Mouse (Mus musculus) heart, postnatal 0 days (tissue): ENCODE measurements around the gene Borcs7.

Source experiments
- CTCF ChIP-seq: IDR thresholded peaks from 2 replicates; pipeline ENCODE4 v1.5.1; 2016; ENCODE audit warnings: antibody characterized with exemption, control low read depth, low read depth
- EP300 ChIP-seq: IDR thresholded peaks from 2 replicates; pipeline ENCODE4 v1.6.1; 2016; ENCODE audit warnings: antibody characterized with exemption, low read depth

- TF ChIP-seq CTCF (no peak), EP300 (no peak)
Measured at GRCm38 (mm10) chr19:46747799-46748198, 58.1 kb downstream of the Borcs7 start.
